Mouse (Mus musculus) forebrain, embryonic 11.5 days (tissue): ENCODE results near the gene P2ry2. TPM values are rescaled to one million over a fixed set of nuclear protein-coding genes. Genes with fewer than 3 reads are reported as not detected.

Experiments used
- ATAC-seq: fragments of 200-750 bp; cut with Nextera tagmentation; replicated peaks from 2 replicates; pipeline ENCODE4 v1.8.0; 2017; ENCODE audit warnings: moderate TSS enrichment; ENCODE audit not compliant: low FRiP score
- DNase-seq: peaks from one replicate; pipeline ENCODE4 v3.0.0-alpha.2; 2017; ENCODE audit warnings: low spot score
- H3K27ac ChIP-seq: fragments of 300-500 bp; sonication (generic); 2 replicates; pipeline ENCODE4 v1.5.1; 2014; ENCODE audit warnings: low read depth, low read length
- H3K27me3 ChIP-seq: fragments of 300-500 bp; sonication (generic); 2 replicates; pipeline ENCODE4 v1.6.1; 2014; ENCODE audit warnings: mild to moderate bottlenecking, low read length, mixed read lengths; ENCODE audit not compliant: control insufficient read depth, insufficient read depth
- H3K36me3 ChIP-seq: fragments of 300-500 bp; sonication (generic); 2 replicates; pipeline ENCODE4 v1.6.1; 2014; ENCODE audit warnings: mild to moderate bottlenecking, low read length, moderate library complexity, mixed read lengths; ENCODE audit not compliant: control insufficient read depth, insufficient read depth
- H3K4me1 ChIP-seq: fragments of 300-500 bp; sonication (generic); replicated peaks from 2 replicates; pipeline ENCODE4 v1.6.1; 2014; ENCODE audit warnings: low read length, mixed read lengths; ENCODE audit not compliant: control insufficient read depth, insufficient read depth
- H3K4me2 ChIP-seq: fragments of 300-500 bp; sonication (generic); 2 replicates; pipeline ENCODE4 v1.6.1; 2014; ENCODE audit warnings: low read depth, mild to moderate bottlenecking, low read length, moderate library complexity, mixed read lengths; ENCODE audit not compliant: severe bottlenecking
- H3K4me3 ChIP-seq: fragments of 300-500 bp; sonication (generic); 2 replicates; pipeline ENCODE4 v1.5.1; 2014; ENCODE audit warnings: low read depth, low read length
- H3K9ac ChIP-seq: fragments of 300-500 bp; sonication (generic); 2 replicates; pipeline ENCODE4 v1.6.1; 2014; ENCODE audit warnings: low read length
- H3K9me3 ChIP-seq: fragments of 300-500 bp; sonication (generic); 2 replicates; pipeline ENCODE4 v1.6.1; 2016; ENCODE audit warnings: low read length, mixed read lengths; ENCODE audit not compliant: control insufficient read depth
- WGBS: fragments of 180-500 bp; shearing (Covaris S2); extraction: QIAGEN DNeasy Blood & Tissue Kit; methylation state at CpG from one replicate; pipeline ENCODE4 v1.1.7; 2014; 5-methylcytosine and 5-hydroxymethylcytosine counted together
- polyA plus RNA-seq: library from polyadenylated mRNA; unstranded; fragments of >200 nt; fragmentation: Nextera tagmentation; extraction: Ambion mirVana; gene quantifications from 2 replicates; pipeline ENCODE4 v1.2.1, GENCODE M21; 2014

Gene P2ry2
- polyA plus RNA-seq, 1 experiment from 2014 or later = 0.23 TPM

GRCm38 (mm10) chr7:101014041-101014440 lies 1.4 kb upstream of the P2ry2 start:
- no peak overlapping the region for H3K9ac ChIP-seq

DNA sequence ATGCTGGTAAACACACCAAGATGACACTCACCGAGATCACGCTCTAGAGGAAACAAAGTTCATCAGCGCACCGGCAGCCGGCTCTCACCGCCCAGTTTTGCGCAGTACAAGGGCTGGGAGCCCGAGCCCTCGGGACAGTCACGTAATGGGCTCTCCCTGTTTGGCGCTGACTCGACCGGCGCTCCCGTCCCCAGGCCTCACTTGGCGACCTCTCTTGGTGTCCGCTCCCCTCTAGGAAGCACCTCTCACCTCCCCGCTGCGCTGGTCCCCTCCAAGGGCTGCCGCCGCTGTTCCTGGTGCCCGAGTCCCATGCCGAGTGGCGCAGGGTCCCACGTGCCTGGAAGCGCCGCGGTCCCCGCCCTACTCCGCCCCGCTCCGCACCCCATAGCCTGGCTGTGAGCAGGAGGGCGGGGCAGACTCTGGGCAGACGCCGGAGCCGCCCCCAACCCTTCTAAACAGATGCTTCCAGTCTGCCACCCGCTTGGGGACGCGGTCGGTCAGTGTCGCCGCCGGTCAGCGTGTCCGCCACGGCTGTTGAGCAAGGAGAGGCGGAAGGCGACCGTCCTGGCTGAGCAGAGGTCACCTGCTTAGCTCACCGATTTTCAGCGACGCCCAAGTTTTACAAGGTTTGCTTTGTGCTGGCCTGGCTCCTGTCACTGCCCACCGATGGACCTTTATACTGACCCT lies 842 bp downstream of the P2ry2 start:
- H3K27ac ChIP-seq = no peak overlapping the region

More at GRCm38 (mm10) chr7:101014041-101014440, 1.4 kb upstream of the P2ry2 start:
- H3K4me3 ChIP-seq = no peak overlapping the region
- no peaks in the 10 kb centered on the region for H3K36me3 ChIP-seq
- H3K4me1 ChIP-seq = peaks cover 3% of the 10 kb centered on the region; the same call in 1 of the 2 replicates
- ATAC-seq (no peak), DNase-seq (no peak)
- no peak overlapping the region for H3K4me2 ChIP-seq
- no peaks in the 10 kb centered on the region for H3K9me3 ChIP-seq
- WGBS = 15% methylated on average over 9 of the region's 9 CpGs
- H3K27me3 ChIP-seq = peaks cover 37% of the 10 kb centered on the region
- no peak overlapping the region for H3K27ac ChIP-seq

DNA sequence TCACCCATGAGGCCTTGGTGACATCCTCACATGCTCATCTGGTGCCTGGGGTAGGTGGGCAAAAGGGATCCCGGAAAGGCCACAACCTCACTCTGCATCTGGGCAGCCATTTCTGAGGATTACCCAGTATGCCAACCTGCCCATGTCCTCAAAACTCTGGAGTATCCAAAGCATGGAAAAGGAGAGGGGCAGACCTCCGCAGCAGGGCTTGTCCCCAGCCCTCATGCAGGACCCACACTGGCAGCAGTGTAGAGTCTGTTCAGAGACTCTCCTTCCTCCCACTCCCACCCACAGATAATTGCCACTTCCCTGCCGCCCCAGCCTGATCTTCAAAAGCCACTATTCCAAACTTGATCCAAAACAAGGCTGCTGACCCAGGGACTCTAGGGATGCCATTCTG lies 1.9 kb downstream of the P2ry2 start:
- 62% methylated on average over 3 of the region's 3 CpGs for WGBS
- Histone ChIP-seq H3K9ac (no peak overlapping the region), H3K4me2 (no peak overlapping the region), H3K9me3 (no peaks in the 10 kb centered on the region), H3K4me3 (no peak overlapping the region), H3K36me3 (no peaks in the 10 kb centered on the region), H3K27ac (no peak overlapping the region), H3K4me1 (peaks cover 3% of the 10 kb centered on the region; the same call in 1 of the 2 replicates), H3K27me3 (peaks cover 37% of the 10 kb centered on the region)
- no peak for ATAC-seq
- no peak for DNase-seq

More for the DNA sequence above, 842 bp downstream of the P2ry2 start:
- Histone ChIP-seq H3K36me3 (no peaks in the 10 kb centered on the region), H3K4me1 (peaks cover 3% of the 10 kb centered on the region; the same call in 1 of the 2 replicates), H3K4me3 (peak overlapping the region; percentile 44), H3K9ac (peak overlapping the region; percentile 41), H3K4me2 (peak overlapping the region; percentile 94), H3K9me3 (no peaks in the 10 kb centered on the region), H3K27me3 (peaks cover 37% of the 10 kb centered on the region)
- ATAC-seq (peak; percentile 85), DNase-seq (peak; percentile 83)
- under 1% methylated on average over 53 of the region's 53 CpGs for WGBS

- H3K36me3 ChIP-seq = no peaks in the 10 kb centered on the region
- DNase-seq (no peak), ATAC-seq (no peak)
- no peak overlapping the region for H3K9ac ChIP-seq
- WGBS = 75% methylated on average over 2 of the region's 2 CpGs
- no peak overlapping the region for H3K27ac ChIP-seq
- H3K4me1 ChIP-seq = no peaks in the 10 kb centered on the region
- H3K27me3 ChIP-seq = peaks cover 13% of the 10 kb centered on the region
- no peak overlapping the region for H3K4me2 ChIP-seq
- no peak overlapping the region for H3K4me3 ChIP-seq
- no peaks in the 10 kb centered on the region for H3K9me3 ChIP-seq
These were observed 6.5 kb downstream of the P2ry2 start for GRCm38 (mm10) chr7:101006201-101006600.

- Histone ChIP-seq H3K36me3 (no peaks in the 10 kb centered on the region), H3K4me3 (no peak overlapping the region), H3K9ac (no peak overlapping the region), H3K27me3 (peaks cover 3% of the 10 kb centered on the region), H3K9me3 (no peaks in the 10 kb centered on the region), H3K27ac (no peak overlapping the region), H3K4me1 (no peaks in the 10 kb centered on the region), H3K4me2 (no peak overlapping the region)
- WGBS = 61% methylated on average over 4 of the region's 4 CpGs
- no peak for DNase-seq
- no peak for ATAC-seq
These were observed 7.5 kb downstream of the P2ry2 start for GRCm38 (mm10) chr7:101005119-101005518.

DNA sequence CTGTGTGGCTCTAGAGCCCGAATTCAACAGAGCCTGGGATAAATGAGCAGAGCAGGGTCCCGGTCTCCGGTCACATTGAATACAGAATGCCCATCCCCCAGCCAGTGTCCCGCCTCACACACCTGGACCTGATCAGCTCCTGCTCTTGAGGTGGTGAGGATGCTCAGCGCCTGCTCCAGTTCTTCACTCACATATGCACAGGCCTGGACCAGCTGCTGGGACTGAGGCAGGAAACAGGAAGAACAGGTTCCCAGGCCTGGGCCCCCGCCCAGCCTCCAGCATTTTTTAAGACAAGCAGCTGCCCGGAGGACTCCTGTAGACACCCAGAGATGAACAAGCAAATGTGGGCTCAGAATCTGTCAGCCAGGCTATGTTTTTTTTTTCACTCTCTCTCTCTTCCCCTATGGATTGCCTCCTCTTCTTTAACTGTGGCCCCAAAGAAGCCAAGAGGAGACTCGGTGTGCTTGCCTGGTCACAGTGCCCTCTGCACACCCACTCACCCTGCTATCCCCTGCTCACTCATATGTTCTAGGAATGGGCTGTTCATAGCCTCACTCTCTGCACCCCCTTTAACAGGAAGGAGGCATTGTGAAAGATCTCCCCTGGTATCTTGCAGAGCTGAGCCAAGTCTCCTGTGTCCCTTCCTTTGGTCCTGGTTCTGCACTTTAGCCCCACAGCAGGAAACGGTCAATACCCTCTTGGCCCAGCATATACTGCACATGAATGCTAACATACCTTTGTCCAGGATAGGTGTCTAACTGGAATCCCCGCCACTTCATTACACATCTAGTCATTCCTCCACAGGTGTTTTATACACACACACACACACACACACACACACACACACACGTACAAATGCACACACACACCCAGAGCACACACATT lies 9.0 kb downstream of the P2ry2 start:
- Histone ChIP-seq H3K4me1 (no peaks in the 10 kb centered on the region), H3K9ac (no peak overlapping the region), H3K9me3 (no peaks in the 10 kb centered on the region), H3K27me3 (no peaks in the 10 kb centered on the region), H3K4me3 (no peak overlapping the region), H3K27ac (no peak overlapping the region), H3K4me2 (no peak overlapping the region), H3K36me3 (no peaks in the 10 kb centered on the region)
- ATAC-seq = no peak
- 72% methylated on average over 11 of the region's 11 CpGs for WGBS
- no peak for DNase-seq

DNA sequence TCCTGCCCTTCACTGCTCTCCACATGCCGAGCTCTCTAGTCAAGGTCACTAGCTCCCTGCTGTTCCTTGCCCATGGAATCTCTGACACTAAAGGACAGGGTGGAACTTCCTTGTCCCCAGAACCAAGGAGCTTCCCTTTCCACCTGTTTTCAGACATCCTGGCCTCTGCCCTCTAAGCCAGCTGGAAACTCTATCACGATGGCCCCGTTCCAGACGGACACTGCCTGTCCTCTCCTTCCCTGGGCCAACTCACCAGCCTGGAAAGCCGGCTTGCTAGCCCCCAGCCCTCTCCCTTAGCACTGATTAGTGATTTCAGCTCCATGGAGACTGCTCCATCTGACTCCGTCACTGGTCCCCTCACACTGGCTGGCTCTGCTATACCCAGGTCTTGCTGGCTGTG lies 10.4 kb downstream of the P2ry2 start:
- Histone ChIP-seq H3K9ac (no peak overlapping the region), H3K4me3 (no peak overlapping the region), H3K27me3 (no peaks in the 10 kb centered on the region), H3K9me3 (no peaks in the 10 kb centered on the region), H3K4me2 (no peak overlapping the region), H3K4me1 (no peaks in the 10 kb centered on the region), H3K27ac (no peak overlapping the region), H3K36me3 (no peaks in the 10 kb centered on the region)
- DNase-seq (no peak), ATAC-seq (no peak)
- WGBS = 78% methylated on average over 6 of the region's 6 CpGs

GRCm38 (mm10) chr7:100999623-101000022 lies 13.0 kb downstream of the P2ry2 start:
- H3K9me3 ChIP-seq = no peaks in the 10 kb centered on the region
- no peak for DNase-seq
- no peaks in the 10 kb centered on the region for H3K4me1 ChIP-seq
- H3K27ac ChIP-seq = no peak overlapping the region
- no peak for ATAC-seq
- no peak overlapping the region for H3K9ac ChIP-seq
- WGBS = 82% methylated on average over 5 of the region's 5 CpGs
- H3K27me3 ChIP-seq = no peaks in the 10 kb centered on the region
- H3K36me3 ChIP-seq = no peaks in the 10 kb centered on the region
- no peak overlapping the region for H3K4me3 ChIP-seq
- no peak overlapping the region for H3K4me2 ChIP-seq
